Mouse (Mus musculus) intestine, embryonic 14.5 days (tissue): ENCODE measurements around the gene Cxcl16. TPM values are rescaled to one million over a fixed set of nuclear protein-coding genes. Genes with fewer than 3 reads are reported as not detected.

Experiments
- ATAC-seq: fragments of 200-750 bp; cut with Nextera tagmentation; replicated peaks from 2 replicates; pipeline ENCODE4 v1.8.0; 2017; ENCODE audit warnings: low read depth, moderate number of reproducible peaks, moderate TSS enrichment, moderate library complexity; ENCODE audit not compliant: low FRiP score, low TSS enrichment
- DNase-seq: peaks from one replicate; pipeline ENCODE4 v3.0.0-alpha.2; 2018; ENCODE audit warnings: low spot score
- H3K27ac ChIP-seq: fragments of 300-500 bp; sonication (generic); 2 replicates; pipeline ENCODE4 v1.5.1; 2014; ENCODE audit warnings: low read depth, mild to moderate bottlenecking, control low read depth
- H3K27me3 ChIP-seq: fragments of 300-500 bp; sonication (generic); replicated peaks from 2 replicates; pipeline ENCODE4 v1.6.1; 2014; ENCODE audit warnings: low read length, control low read depth; ENCODE audit not compliant: control insufficient read depth, insufficient read depth
- H3K36me3 ChIP-seq: fragments of 300-500 bp; sonication (generic); 2 replicates; pipeline ENCODE4 v1.6.1; 2014; ENCODE audit warnings: low read length, control low read depth; ENCODE audit not compliant: control insufficient read depth, insufficient read depth
- H3K4me1 ChIP-seq: fragments of 300-500 bp; sonication (generic); replicated peaks from 2 replicates; pipeline ENCODE4 v1.6.1; 2014; ENCODE audit warnings: low read length, control low read depth, mixed read lengths; ENCODE audit not compliant: control insufficient read depth, insufficient read depth
- H3K4me2 ChIP-seq: fragments of 300-500 bp; sonication (generic); 2 replicates; pipeline ENCODE4 v1.6.1; 2014; ENCODE audit warnings: low read length
- H3K4me3 ChIP-seq: fragments of 300-500 bp; sonication (generic); 2 replicates; pipeline ENCODE4 v1.5.1; 2014; ENCODE audit warnings: low read depth, low read length, control low read depth, mixed read lengths
- H3K9ac ChIP-seq: fragments of 300-500 bp; sonication (generic); 2 replicates; pipeline ENCODE4 v1.6.1; 2014; ENCODE audit warnings: mild to moderate bottlenecking, low read length
- H3K9me3 ChIP-seq: fragments of 300-500 bp; sonication (generic); 2 replicates; pipeline ENCODE4 v1.6.1; 2016; ENCODE audit warnings: low read length, control low read depth; ENCODE audit not compliant: control insufficient read depth
- WGBS: fragments of 180-500 bp; shearing (Covaris S2); extraction: QIAGEN DNeasy Blood & Tissue Kit; methylation state at CpG from one replicate; pipeline ENCODE4 v1.1.7; 2014; 5-methylcytosine and 5-hydroxymethylcytosine counted together
- polyA plus RNA-seq: library from polyadenylated mRNA; unstranded; fragments of >200 nt; fragmentation: Nextera tagmentation; extraction: Ambion mirVana; gene quantifications from 2 replicates; pipeline ENCODE4 v1.2.1, GENCODE M21; 2014

Gene Cxcl16
- polyA plus RNA-seq, 1 experiment from 2014 or later: 10.0 TPM

DNA sequence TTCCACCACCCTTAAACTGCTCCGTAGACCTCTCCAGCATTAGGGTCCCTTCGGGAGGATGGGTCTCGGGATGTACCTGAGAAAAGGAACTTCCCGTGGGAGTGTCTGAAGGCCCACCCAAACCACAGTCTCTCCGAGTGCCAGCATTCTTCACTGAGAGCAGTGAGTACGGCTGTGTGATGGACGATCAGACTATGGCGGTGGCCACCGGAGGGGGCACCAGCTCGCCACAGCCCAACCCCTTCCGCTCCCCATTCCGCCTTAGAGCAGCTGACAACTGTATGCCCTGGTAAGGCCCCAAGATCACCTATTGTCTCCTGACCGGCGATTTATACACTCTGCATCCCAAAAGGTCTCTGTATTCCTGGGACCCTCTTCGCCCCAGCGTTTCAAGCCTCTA is 5.4 kb upstream of the Cxcl16 start:
- no peak for ATAC-seq
- H3K9ac ChIP-seq: no peak overlapping the region
- DNase-seq: peak; percentile 53
- peak overlapping the region; percentile 28 for H3K4me3 ChIP-seq
- peaks cover 26% of the 10 kb centered on the region for H3K27me3 ChIP-seq
- H3K9me3 ChIP-seq: no peaks in the 10 kb centered on the region
- WGBS: 28% methylated on average over 16 of the region's 16 CpGs
- peak overlapping the region; percentile 55 for H3K4me2 ChIP-seq
- H3K4me1 ChIP-seq: peaks cover 14% of the 10 kb centered on the region
- H3K27ac ChIP-seq: no peak overlapping the region
- H3K36me3 ChIP-seq: no peaks in the 10 kb centered on the region

DNA sequence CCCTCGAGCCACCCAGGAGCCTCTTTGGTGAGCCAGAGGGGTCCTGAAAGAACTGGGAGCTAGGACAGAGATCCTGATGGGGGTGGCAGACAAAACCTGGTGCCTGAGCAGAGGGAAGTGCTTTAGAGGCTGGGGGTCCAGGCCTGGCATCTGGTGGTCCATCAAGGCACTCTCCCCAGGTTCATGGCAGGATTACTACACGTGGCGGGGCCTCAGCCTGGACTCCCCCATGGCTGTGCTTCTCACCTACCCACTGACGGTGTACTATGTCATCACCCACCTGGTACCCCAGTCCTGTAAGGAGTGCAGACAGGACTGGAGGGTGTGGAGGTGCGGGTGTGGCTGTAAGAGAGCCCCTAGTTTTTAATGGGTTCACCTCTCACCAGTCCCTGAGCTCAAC is 4.2 kb upstream of the Cxcl16 start:
- no peaks in the 10 kb centered on the region for H3K9me3 ChIP-seq
- no peak overlapping the region for H3K4me3 ChIP-seq
- WGBS: 81% methylated on average over 5 of the region's 5 CpGs
- H3K9ac ChIP-seq: no peak overlapping the region
- H3K4me1 ChIP-seq: peaks cover 14% of the 10 kb centered on the region
- no peak overlapping the region for H3K4me2 ChIP-seq
- peaks cover 31% of the 10 kb centered on the region for H3K27me3 ChIP-seq
- DNase-seq: no peak
- no peaks in the 10 kb centered on the region for H3K36me3 ChIP-seq
- ATAC-seq: no peak
- H3K27ac ChIP-seq: no peak overlapping the region

DNA sequence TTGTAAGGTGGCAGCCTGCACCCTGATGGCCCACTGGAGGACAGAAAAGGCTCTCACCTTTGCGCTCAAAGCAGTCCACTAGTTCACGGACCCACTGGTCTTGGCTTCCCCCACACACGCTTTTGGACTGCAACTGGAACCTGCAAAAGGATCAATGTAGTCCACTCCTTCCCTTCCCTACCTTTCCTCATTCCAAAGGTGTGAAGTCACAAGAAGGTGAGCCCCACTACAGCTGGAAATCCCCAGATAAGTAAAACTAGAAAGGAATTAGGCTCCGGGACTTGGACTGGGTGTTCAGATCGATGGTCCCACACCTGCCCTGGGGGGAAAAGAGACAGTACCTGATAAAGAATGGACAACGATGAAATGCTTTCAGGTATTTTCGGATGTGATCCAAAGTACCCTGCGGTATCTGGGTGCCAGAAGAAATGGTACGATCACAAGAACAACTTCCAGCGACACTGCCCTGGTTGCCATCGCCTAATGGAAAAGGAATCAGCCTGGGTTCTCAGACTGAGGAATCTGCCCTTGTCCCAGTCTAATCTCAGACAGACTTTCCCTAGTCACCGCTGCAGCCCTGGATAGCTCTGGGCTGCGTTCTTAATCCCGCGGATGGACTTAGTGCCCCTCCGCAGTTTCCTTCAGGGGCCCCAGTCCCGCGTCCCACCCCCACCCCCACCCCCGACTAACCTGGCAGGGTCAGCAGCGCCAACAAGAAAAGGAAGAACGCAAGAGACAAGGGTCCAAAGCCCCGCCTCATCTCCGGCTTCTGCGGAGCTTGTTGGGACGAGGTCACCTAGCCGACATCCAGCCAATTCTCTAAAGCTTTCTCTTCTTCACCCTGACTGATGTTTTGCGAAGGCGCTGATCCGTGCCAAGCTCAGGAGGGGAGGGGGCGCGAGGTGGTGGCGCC is 840 bp downstream of the Cxcl16 start, which contains the start of gene Zmynd15:
Gene Zmynd15, plus strand, starts transcription at position 746 of the 913 bp plus-strand sequence.
- Histone ChIP-seq H3K27ac (peak within 1 kb of the TSS; percentile 9; the same call in 1 of the 2 replicates), H3K4me1 (peaks cover under 1% of the 10 kb centered on the region), H3K4me2 (peak within 1 kb of the TSS; percentile 100), H3K27me3 (peaks cover 18% of the 10 kb centered on the region), H3K36me3 (0 out of 2 replicates have a peak, but pooled peaks cover 4% of the 10 kb centered on the region), H3K9me3 (no peaks in the 10 kb centered on the region), H3K9ac (peak within 1 kb of the TSS; percentile 60), H3K4me3 (peak within 1 kb of the TSS; percentile 62)
- DNase-seq (peak; percentile 75), ATAC-seq (0 out of 2 replicates have a peak, but pooled peaks have one; percentile 22)
- 18% methylated on average over 32 of the region's 32 CpGs for WGBS

DNA sequence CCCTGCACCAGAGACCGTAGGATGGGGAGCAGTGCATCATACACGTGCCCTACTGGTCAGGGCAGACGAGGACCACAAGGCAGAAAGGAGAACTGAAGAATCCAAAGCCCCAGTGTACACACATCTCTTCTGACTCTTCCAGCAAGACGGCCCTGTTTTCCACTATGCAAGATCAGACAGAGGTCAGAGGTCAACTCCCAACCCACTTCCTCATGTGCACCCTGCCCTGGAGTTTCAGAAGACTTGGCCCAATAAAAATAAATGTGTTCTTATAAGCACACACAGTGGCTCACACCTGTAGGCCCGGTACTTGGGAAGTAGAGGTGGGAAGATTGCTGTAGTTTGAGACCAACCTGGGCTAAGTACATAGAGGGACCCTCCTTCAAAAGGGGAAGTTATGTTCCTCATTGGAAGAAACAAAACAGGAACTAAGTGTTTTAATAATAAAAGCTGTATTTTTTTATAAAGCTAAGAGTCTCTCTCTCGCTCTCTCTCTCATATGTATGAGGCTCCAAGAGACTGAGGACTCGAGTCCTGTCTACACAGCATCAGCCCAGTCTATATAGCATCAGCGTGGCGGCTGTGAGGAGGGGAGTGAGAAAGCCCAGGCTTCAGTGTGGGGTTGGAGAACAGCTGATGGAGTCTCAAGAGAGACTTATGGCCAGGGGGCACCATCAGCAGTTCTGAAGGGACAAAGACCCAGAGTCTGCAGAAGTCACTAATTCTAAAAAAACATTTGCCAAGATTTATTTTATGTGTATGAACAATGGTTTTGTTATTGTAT is 6.3 kb downstream of the Cxcl16 start:
- peaks cover 16% of the 10 kb centered on the region for H3K4me1 ChIP-seq
- WGBS: 89% methylated on average over 9 of the region's 9 CpGs
- no peak overlapping the region; the same call in 1 of the 2 replicates for H3K4me2 ChIP-seq
- H3K27ac ChIP-seq: no peak overlapping the region; the same call in 1 of the 2 replicates
- peaks cover 13% of the 10 kb centered on the region; the same call in 1 of the 2 replicates for H3K36me3 ChIP-seq
- no peak overlapping the region for H3K9ac ChIP-seq
- H3K9me3 ChIP-seq: no peaks in the 10 kb centered on the region
- H3K4me3 ChIP-seq: no peak overlapping the region
- no peak for DNase-seq
- ATAC-seq: no peak
- H3K27me3 ChIP-seq: peaks cover 1% of the 10 kb centered on the region

DNA sequence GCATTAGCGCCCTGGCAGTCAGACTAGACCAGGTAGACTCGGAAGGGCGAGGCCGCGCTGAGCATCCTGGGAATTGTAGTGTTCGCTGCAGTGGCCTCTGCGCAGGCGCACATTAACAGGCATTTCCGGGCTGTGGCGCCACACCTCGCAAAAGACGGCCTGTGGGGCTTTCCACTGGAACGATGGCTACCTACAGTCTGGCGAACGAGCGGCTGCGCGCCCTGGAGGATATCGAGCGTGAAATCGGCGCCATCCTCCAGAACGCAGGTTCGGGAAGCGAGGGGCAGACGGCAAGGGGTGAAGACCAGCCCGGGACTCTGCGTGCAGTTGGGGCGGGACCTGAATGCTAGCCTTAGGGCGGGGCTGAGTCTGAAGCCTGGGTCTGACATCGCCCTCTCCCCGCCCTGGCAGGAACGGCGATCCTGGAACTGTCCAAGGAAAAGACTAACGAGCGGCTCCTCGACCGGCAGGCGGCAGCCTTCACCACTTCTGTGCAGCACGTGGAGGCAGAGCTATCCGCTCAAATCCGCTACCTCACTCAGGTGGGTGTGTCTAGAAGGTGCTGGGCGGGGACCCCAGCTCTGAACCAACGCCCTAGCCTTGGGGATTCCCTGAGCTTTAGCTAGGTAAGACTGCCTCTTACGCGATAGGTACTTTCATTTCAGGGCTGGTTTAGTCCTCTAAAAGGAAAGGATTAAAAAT is 7.8 kb downstream of the Cxcl16 start, which contains the start of gene Med11:
Gene Med11, plus strand, starts transcription at position 123 of the 702 bp plus-strand sequence.
- H3K36me3 ChIP-seq: peaks cover 13% of the 10 kb centered on the region; the same call in 1 of the 2 replicates
- peak; percentile 98 for DNase-seq
- under 1% methylated on average over 46 of the region's 46 CpGs for WGBS
- H3K27ac ChIP-seq: peak within 1 kb of the TSS; percentile 92
- peak within 1 kb of the TSS; percentile 61 for H3K9ac ChIP-seq
- H3K4me3 ChIP-seq: peak within 1 kb of the TSS; percentile 57
- peaks cover 16% of the 10 kb centered on the region for H3K4me1 ChIP-seq
- no peaks in the 10 kb centered on the region for H3K9me3 ChIP-seq
- no peaks in the 10 kb centered on the region for H3K27me3 ChIP-seq
- peak within 1 kb of the TSS; percentile 73 for H3K4me2 ChIP-seq
- peak; percentile 98 for ATAC-seq

DNA sequence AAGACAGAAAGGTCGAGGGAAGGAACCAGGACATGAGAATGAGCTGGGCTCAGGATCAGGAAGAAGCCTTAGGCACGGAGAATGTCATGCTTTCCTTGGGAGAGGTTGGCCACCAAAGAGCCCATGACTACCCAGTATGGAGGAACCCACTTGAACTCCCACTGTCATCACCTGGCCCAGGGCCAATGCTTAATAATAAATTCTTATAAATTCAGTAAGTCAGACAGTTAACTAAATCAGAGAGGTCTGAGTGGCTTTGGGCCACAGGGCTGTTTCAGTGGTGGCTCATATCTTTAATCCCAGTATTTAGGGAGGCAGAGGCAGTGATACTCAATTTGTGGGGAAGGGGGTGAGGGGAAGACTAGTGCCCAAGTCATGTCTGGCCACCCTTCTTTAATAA is 8.9 kb downstream of the Cxcl16 start:
- ATAC-seq (no peak), DNase-seq (no peak)
- H3K4me1 ChIP-seq: peaks cover 16% of the 10 kb centered on the region
- no peak overlapping the region for H3K4me2 ChIP-seq
- H3K9ac ChIP-seq: no peak overlapping the region
- H3K27ac ChIP-seq: no peak overlapping the region
- peaks cover 13% of the 10 kb centered on the region; the same call in 1 of the 2 replicates for H3K36me3 ChIP-seq
- no peaks in the 10 kb centered on the region for H3K9me3 ChIP-seq
- H3K4me3 ChIP-seq: no peak overlapping the region
- WGBS: 81% methylated on average over 2 of the region's 2 CpGs
- H3K27me3 ChIP-seq: no peaks in the 10 kb centered on the region

DNA sequence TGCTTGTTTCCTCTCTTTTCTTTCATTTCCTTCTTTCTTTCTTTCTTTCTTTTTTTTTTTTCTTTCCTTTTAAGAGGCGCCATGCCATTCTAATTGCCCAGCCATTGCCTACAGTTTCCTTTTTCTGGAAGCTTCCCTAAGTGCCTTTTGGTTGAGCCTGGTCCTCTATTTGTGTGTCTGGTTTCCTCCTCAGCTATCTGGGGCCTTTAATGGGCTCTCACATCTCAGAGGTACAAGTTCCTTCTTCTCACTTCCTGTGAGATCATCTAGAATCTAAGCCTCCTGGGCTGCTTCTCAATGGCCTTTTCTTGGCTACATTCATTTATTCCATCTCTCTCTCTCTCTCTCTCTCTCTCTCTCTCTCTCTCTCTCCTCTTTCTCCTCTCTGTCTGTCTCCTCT is 12.4 kb downstream of the Cxcl16 start:
- Histone ChIP-seq H3K4me3 (no peak overlapping the region), H3K9me3 (no peaks in the 10 kb centered on the region), H3K9ac (no peak overlapping the region), H3K27me3 (no peaks in the 10 kb centered on the region), H3K4me1 (peaks cover under 1% of the 10 kb centered on the region; the same call in 1 of the 2 replicates), H3K27ac (no peak overlapping the region), H3K36me3 (no peaks in the 10 kb centered on the region), H3K4me2 (no peak overlapping the region)
- 64% methylated on average over 1 of the region's 1 CpGs for WGBS
- no peak for ATAC-seq
- DNase-seq: no peak

DNA sequence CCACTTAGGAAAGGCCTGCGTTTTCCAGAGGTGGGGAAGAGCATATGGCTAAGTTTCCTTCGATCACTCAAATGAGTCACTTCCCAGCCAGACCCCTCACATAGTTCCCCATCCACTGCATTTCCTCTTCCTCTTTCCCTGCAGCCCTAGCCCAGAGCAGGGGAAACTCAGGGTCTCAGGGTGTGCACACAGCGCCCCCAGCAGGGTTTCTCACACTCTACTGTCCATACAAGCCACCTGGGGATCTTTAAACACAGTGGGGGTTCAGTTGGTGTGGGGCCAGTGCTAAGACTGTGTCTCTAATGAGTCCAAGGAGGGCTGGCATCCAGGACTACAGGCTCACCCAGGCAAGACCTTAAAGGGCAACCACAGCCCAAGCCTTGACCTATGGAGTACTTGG is 13.0 kb downstream of the Cxcl16 start:
- H3K27me3 ChIP-seq: no peaks in the 10 kb centered on the region
- no peak overlapping the region for H3K4me2 ChIP-seq
- no peaks in the 10 kb centered on the region for H3K9me3 ChIP-seq
- DNase-seq (no peak), ATAC-seq (no peak)
- H3K36me3 ChIP-seq: no peaks in the 10 kb centered on the region
- H3K4me3 ChIP-seq: no peak overlapping the region
- WGBS: 47% methylated on average over 3 of the region's 3 CpGs
- H3K27ac ChIP-seq: no peak overlapping the region
- no peak overlapping the region for H3K9ac ChIP-seq
- no peaks in the 10 kb centered on the region for H3K4me1 ChIP-seq
